Mouse (Mus musculus): ENCODE data around the gene Rpl22. TPM values are rescaled to one million over a fixed set of nuclear protein-coding genes. Genes with fewer than 3 reads are reported as not detected.

Rpl22 gene
- 100 to 1,000 TPM; 204 to 205 TPM for total RNA-seq (2021)
- long read RNA-seq, transcript Rpl22-205 (4 exons, 581 nt): major isoform, 30 of 48 reads
- long read RNA-seq, partial matches to known transcripts: 6 of 48 reads
- long read RNA-seq, other reads (novel, unspliced or antisense): 12 of 48 reads

- DNase-seq (ENCODE audit: low spot score in 2 of 2): peak; percentile 96 to 97
Observed at GRCm38 (mm10) chr4:152325574-152326411, at the start of gene Rpl22. TSS of gene Rpl22 (plus strand) at chr4:152325742.

DNA sequence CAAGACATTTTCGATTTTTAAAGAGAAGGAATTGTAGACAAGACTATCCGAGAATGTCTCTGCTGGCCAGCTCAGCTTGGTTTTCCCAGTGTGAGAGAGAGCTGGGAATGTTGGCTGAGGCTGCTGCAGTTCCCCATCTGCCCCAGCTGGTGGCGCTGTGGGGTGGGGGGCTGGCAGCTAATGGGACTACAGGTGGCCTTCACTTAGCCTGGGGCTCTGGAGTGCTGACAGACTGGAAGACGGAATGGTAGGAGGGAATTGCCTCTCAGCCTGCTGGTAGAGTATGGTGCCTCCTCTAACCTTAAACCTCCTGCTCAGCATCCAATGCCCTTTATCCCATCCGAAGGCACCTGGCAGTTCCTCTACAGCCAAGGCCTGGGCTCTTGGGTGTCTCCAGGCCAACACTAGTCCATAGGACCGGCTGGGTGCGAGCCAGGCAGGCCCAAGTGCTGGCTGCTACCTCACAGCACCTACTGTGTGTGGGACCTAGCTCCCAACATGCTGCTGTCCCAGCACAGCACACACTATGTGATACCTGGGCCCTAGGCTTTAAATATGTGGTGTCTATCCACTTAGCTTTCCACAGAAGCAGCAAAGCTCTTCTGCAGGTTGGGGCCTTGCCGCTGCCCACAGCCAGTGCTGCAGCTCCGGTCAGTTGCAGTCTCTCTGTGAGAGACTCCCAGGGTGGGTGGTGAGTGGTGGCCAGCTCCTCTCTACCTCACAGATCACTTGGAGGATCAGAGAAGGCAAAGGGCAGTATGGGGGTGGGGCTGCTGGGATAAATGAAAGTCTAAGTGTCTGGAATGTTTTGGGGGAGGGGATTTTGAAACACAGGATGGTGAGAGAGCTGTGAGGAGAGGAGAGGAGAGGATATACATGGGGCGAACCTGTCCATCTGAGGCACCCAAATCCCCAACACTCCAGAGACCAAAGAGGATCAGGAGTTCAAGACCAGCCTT is 48.9 kb upstream of the Rpl22 start:
- DNase-seq (ENCODE audit: low spot score in 2 of 2): no peak

DNA sequence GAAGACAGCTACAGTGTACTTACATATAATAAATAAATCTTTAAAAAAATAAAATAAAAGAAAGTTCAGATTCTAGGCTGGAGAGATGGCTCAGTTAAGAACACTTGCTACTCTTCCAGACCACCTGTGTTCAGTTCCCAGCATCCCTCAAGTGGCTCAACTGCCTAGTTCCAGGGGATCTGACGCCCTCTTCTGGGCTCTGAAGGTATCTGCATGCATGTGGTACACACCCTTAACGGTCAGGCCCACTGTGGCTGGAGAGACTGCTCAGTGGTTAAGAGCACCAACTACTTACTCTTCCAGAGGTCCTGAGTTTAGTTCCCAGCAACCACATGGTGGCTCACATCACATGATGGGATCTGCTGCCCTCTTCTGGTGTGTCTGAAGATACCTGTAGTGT is 47.6 kb upstream of the Rpl22 start:
- DNase-seq (ENCODE audit: low spot score in 2 of 2): no peak

GRCm38 (mm10) chr4:152278986-152279385 is 46.6 kb upstream of the Rpl22 start:
- DNase-seq (ENCODE audit: low spot score in 2 of 2): no peak

GRCm38 (mm10) chr4:152281601-152282000 is 43.9 kb upstream of the Rpl22 start:
- no peak for DNase-seq (ENCODE audit: low spot score in 2 of 2)

GRCm38 (mm10) chr4:152282721-152283120 is 42.8 kb upstream of the Rpl22 start:
- no peak for DNase-seq (ENCODE audit: low spot score in 2 of 2)

GRCm38 (mm10) chr4:152283186-152283950 is 42.2 kb upstream of the Rpl22 start:
- DNase-seq (ENCODE audit: low spot score in 2 of 2): peak; percentile 78 to 89

DNA sequence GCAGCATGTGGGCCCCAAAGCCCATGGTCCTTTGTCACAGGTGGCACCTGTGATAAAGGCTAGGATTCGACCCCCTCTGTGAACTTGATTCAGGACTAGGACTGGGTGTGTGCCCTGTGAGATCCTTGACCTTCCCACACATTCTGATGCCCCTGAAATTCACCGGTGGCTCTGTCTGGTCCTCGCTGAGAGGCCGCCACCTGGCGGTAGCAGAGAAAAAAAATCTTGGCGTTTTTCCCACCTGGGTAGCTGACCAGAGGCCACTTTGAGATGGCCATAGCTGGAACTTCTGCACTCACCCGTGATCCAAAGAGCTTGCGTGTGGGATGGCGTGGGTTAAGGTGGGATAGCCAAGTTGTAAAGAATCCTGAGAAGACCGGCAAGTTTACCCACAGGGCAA is 40.0 kb upstream of the Rpl22 start:
- DNase-seq (ENCODE audit: low spot score in 2 of 2): peak in 1 of 2 experiments; percentile 59

DNA sequence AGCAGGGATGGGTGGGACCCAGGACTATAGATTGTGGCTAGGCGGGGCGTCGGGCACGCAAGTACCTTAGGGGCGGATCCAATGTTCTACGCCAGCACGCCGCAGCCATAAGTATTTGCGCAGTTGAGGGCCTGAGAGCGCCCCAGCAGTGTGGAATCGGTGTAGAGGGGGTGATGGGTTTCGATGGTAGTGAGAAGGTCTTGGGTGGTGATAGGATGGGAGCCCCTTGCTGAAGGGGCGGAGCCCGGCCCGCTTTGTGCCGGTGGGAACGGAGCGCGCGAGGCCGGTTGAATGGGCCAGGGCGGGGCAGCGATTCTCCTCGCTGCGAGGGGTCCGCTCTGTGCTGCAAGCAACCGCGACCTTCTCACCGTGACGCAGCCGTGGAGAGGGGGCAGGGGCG is 39.4 kb upstream of the Rpl22 start:
- no peak for DNase-seq (ENCODE audit: low spot score in 2 of 2)

- DNase-seq (ENCODE audit: low spot score in 2 of 2): no peak
Observed at GRCm38 (mm10) chr4:152286887-152287286, 38.7 kb upstream of the Rpl22 start.

DNA sequence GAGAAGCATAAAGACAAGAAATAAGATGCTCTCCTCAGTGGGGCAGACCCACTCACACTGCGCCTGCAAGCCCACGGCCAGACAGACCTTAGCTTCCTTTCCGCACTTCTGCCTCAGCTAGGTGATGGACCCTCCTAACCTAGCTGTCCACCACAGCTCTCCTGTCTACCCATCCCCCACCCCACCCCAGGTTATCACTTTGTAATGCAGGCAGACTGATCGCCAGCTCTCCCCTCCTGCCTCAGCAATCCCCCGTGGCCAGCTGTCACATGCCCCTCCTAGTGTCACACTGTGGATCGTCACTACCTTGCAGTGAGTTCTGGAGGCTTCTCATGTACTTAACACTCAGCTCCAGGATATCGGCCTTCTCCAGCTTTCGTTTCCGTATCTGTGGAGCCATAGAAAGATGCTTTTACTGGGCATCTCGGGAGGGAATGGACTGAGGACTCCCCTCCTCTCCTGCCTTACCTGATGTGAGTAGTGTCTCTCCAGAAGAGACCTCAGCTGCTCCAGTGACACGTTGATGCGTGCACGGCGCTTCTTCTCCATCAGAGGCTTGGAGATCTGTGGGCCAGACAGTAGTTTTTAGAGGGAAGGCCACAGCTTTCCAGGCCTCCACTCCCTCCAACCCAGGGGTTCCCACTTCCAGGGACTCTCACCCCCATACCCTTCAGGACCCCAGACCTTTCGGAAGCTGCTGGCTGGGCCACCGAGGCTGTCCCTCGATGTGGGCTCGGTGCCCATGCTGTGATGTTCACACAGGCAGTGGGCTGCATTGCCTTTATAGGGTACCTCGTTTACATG is 38.0 kb upstream of the Rpl22 start:
- DNase-seq (ENCODE audit: low spot score in 2 of 2): no peak

DNA sequence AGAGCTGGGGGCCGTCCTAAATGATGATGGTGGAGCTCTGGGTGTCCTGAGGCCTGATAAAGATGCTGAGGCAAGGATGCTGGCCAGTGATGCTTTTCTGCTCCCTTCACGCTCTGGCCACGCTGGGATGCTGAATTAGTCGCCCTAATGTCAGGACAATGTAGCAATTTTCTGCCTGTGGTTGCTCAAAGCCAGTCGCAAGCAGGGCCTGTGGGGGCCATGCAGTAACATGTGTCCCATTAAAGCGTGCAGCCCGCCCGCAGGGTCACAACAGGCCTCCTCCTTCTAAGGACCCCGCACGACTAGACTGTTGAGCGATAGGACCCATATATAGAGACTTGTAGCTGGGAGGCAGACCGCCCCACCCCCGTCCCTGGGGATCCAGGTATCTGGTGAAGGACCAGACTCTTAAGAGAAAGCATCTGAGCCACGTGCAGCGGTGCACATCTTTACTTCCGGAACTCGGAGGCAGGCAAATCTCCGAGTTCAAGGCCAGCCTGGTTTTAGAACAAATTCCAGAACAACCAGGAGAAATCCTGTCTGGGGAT is 37.1 kb upstream of the Rpl22 start:
- DNase-seq (ENCODE audit: low spot score in 2 of 2): no peak

GRCm38 (mm10) chr4:152290385-152290784 is 35.2 kb upstream of the Rpl22 start:
- DNase-seq (ENCODE audit: low spot score in 2 of 2): no peak

DNA sequence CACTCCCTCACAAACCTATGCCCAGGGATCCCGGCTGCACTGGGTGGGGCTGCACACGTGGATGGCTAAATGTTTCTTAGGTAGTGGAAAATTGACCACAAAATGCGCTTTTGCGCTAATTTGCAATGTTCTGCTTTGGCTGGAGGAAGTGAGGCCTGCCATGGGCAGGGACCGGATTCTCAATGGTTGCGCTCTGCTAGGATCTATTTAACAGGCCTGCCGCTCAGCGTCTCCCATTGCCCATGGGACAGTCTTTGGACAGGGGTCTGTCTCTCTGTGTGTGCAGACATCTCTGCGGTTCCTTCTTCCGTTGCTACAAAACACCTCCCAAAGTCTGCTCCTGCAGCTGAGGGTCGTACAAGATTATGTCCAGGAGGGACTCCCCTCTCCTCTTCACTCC is 34.6 kb upstream of the Rpl22 start:
- DNase-seq (ENCODE audit: low spot score in 2 of 2): no peak

GRCm38 (mm10) chr4:152291562-152291961 is 34.0 kb upstream of the Rpl22 start, which contains the start of gene Hes3:
TSS of gene Hes3 (minus strand) at chr4:152291662.
- no peak for DNase-seq (ENCODE audit: low spot score in 2 of 2)

- no peak for DNase-seq (ENCODE audit: low spot score in 2 of 2)
Observed at GRCm38 (mm10) chr4:152292102-152292765, 33.3 kb upstream of the Rpl22 start.

GRCm38 (mm10) chr4:152294188-152294929 is 31.2 kb upstream of the Rpl22 start:
- no peak for DNase-seq (ENCODE audit: low spot score in 2 of 2)

- DNase-seq (ENCODE audit: low spot score in 2 of 2): no peak
Observed at GRCm38 (mm10) chr4:152295916-152296315, 29.6 kb upstream of the Rpl22 start.

All from layer of hippocampus, adult 18-20 months (tissue).